Mouse (Mus musculus): ENCODE results near the gene Dock2. TPM values are rescaled to one million over a fixed set of nuclear protein-coding genes. Genes with fewer than 3 reads are reported as not detected.

Gene Dock2
- polyA plus RNA-seq, 1 experiment from 2014 or later, result 1.5 TPM

GRCm38 (mm10) chr11:34299550-34299949 is 484.1 kb downstream of the Dock2 start:
- 81% methylated on average over 1 of the region's 1 CpGs for WGBS
- H3K27ac ChIP-seq (ENCODE audit: low read depth), result no peak overlapping the region
- no peak for TF ChIP-seq CTCF (IDR thresholded peaks at IDR 0.05; ENCODE audit: low read depth)
- H3K9ac ChIP-seq, result no peak overlapping the region
- no peak overlapping the region for H3K4me2 ChIP-seq
- no peaks in the 10 kb centered on the region for H3K27me3 ChIP-seq (ENCODE audit: insufficient read depth, low read length)
- no peaks in the 10 kb centered on the region for H3K4me1 ChIP-seq (ENCODE audit: insufficient read depth)
- no peaks in the 10 kb centered on the region for H3K9me3 ChIP-seq (ENCODE audit: low read depth, low read length)
- ATAC-seq (ENCODE audit: insufficient read depth), result no peak
- H3K4me3 ChIP-seq (ENCODE audit: low read depth, low read length), result no peak overlapping the region
- no peak for DNase-seq
- H3K36me3 ChIP-seq (ENCODE audit: insufficient read depth), result no peaks in the 10 kb centered on the region

GRCm38 (mm10) chr11:34297698-34298378 is 485.9 kb downstream of the Dock2 start:
- H3K9ac ChIP-seq, result no peak overlapping the region
- no peak overlapping the region for H3K4me3 ChIP-seq (ENCODE audit: low read depth, low read length)
- no peaks in the 10 kb centered on the region for H3K36me3 ChIP-seq (ENCODE audit: insufficient read depth)
- DNase-seq (no peak), ATAC-seq (ENCODE audit: insufficient read depth) (no peak)
- H3K9me3 ChIP-seq (ENCODE audit: low read depth, low read length), result no peaks in the 10 kb centered on the region
- H3K27me3 ChIP-seq (ENCODE audit: insufficient read depth, low read length), result no peaks in the 10 kb centered on the region
- no peak overlapping the region for H3K4me2 ChIP-seq
- H3K27ac ChIP-seq (ENCODE audit: low read depth), result no peak overlapping the region
- 75% methylated on average over 5 of the region's 5 CpGs for WGBS
- no peaks in the 10 kb centered on the region for H3K4me1 ChIP-seq (ENCODE audit: insufficient read depth)
- no peak for TF ChIP-seq CTCF (IDR thresholded peaks at IDR 0.05; ENCODE audit: low read depth)

- no peak overlapping the region for H3K27ac ChIP-seq (ENCODE audit: low read depth)
- TF ChIP-seq CTCF (IDR thresholded peaks at IDR 0.05; ENCODE audit: low read depth), result no peak
- no peak overlapping the region for H3K9ac ChIP-seq
- no peaks in the 10 kb centered on the region for H3K9me3 ChIP-seq (ENCODE audit: low read depth, low read length)
- no peaks in the 10 kb centered on the region for H3K4me1 ChIP-seq (ENCODE audit: insufficient read depth)
- H3K4me3 ChIP-seq (ENCODE audit: low read depth, low read length), result no peak overlapping the region
- DNase-seq, result no peak
- no peaks in the 10 kb centered on the region for H3K27me3 ChIP-seq (ENCODE audit: insufficient read depth, low read length)
- no peak overlapping the region for H3K4me2 ChIP-seq
- 66% methylated on average over 3 of the region's 3 CpGs for WGBS
- ATAC-seq (ENCODE audit: insufficient read depth), result no peak
- H3K36me3 ChIP-seq (ENCODE audit: insufficient read depth), result no peaks in the 10 kb centered on the region
Measured at GRCm38 (mm10) chr11:34291304-34291703, 492.4 kb downstream of the Dock2 start.

GRCm38 (mm10) chr11:34290708-34291107 is 493.0 kb downstream of the Dock2 start:
- TF ChIP-seq CTCF (IDR thresholded peaks at IDR 0.05; ENCODE audit: low read depth), result no peak
- Histone ChIP-seq H3K27ac (ENCODE audit: low read depth) (no peak overlapping the region), H3K4me1 (ENCODE audit: insufficient read depth) (no peaks in the 10 kb centered on the region), H3K36me3 (ENCODE audit: insufficient read depth) (no peaks in the 10 kb centered on the region), H3K27me3 (ENCODE audit: insufficient read depth, low read length) (no peaks in the 10 kb centered on the region), H3K9ac (no peak overlapping the region), H3K4me2 (no peak overlapping the region), H3K4me3 (ENCODE audit: low read depth, low read length) (no peak overlapping the region), H3K9me3 (ENCODE audit: low read depth, low read length) (no peaks in the 10 kb centered on the region)
- ATAC-seq (ENCODE audit: insufficient read depth) (no peak), DNase-seq (no peak)
- WGBS, result 40% methylated on average over 2 of the region's 2 CpGs

GRCm38 (mm10) chr11:34290265-34290664 is 493.4 kb downstream of the Dock2 start:
- Histone ChIP-seq H3K27ac (ENCODE audit: low read depth) (no peak overlapping the region), H3K36me3 (ENCODE audit: insufficient read depth) (no peaks in the 10 kb centered on the region), H3K4me3 (ENCODE audit: low read depth, low read length) (no peak overlapping the region), H3K4me1 (ENCODE audit: insufficient read depth) (no peaks in the 10 kb centered on the region), H3K4me2 (no peak overlapping the region), H3K9ac (no peak overlapping the region), H3K27me3 (ENCODE audit: insufficient read depth, low read length) (no peaks in the 10 kb centered on the region), H3K9me3 (ENCODE audit: low read depth, low read length) (no peaks in the 10 kb centered on the region)
- WGBS, result 50% methylated on average over 4 of the region's 4 CpGs
- ATAC-seq (ENCODE audit: insufficient read depth) (no peak), DNase-seq (no peak)
- TF ChIP-seq CTCF (IDR thresholded peaks at IDR 0.05; ENCODE audit: low read depth), result no peak

- WGBS, result 52% methylated on average over 13 of the region's 13 CpGs
- no peak overlapping the region for H3K9ac ChIP-seq
- H3K4me2 ChIP-seq, result no peak overlapping the region
- no peaks in the 10 kb centered on the region for H3K27me3 ChIP-seq (ENCODE audit: insufficient read depth, low read length)
- no peak for TF ChIP-seq CTCF (IDR thresholded peaks at IDR 0.05; ENCODE audit: low read depth)
- no peak overlapping the region for H3K4me3 ChIP-seq (ENCODE audit: low read depth, low read length)
- no peak overlapping the region for H3K27ac ChIP-seq (ENCODE audit: low read depth)
- no peaks in the 10 kb centered on the region for H3K36me3 ChIP-seq (ENCODE audit: insufficient read depth)
- ATAC-seq (ENCODE audit: insufficient read depth) (no peak), DNase-seq (no peak)
- H3K4me1 ChIP-seq (ENCODE audit: insufficient read depth), result no peaks in the 10 kb centered on the region
- H3K9me3 ChIP-seq (ENCODE audit: low read depth, low read length), result no peaks in the 10 kb centered on the region
Measured at GRCm38 (mm10) chr11:34284124-34284808, 499.4 kb downstream of the Dock2 start.

GRCm38 (mm10) chr11:34277047-34277445 is 506.6 kb downstream of the Dock2 start:
- Histone ChIP-seq H3K27me3 (ENCODE audit: insufficient read depth, low read length) (no peaks in the 10 kb centered on the region), H3K9me3 (ENCODE audit: low read depth, low read length) (no peaks in the 10 kb centered on the region), H3K4me1 (ENCODE audit: insufficient read depth) (no peaks in the 10 kb centered on the region), H3K27ac (ENCODE audit: low read depth) (no peak overlapping the region), H3K9ac (no peak overlapping the region), H3K4me3 (ENCODE audit: low read depth, low read length) (no peak overlapping the region), H3K36me3 (ENCODE audit: insufficient read depth) (no peaks in the 10 kb centered on the region), H3K4me2 (no peak overlapping the region)
- DNase-seq (no peak), ATAC-seq (ENCODE audit: insufficient read depth) (no peak)
- 64% methylated on average over 3 of the region's 3 CpGs for WGBS
- TF ChIP-seq CTCF (IDR thresholded peaks at IDR 0.05; ENCODE audit: low read depth), result no peak
